Mouse (Mus musculus) brain, adult 2 months (tissue): ENCODE results near the gene A730071L15Rik.

Experiments
- DNase-seq: peaks from one replicate; pipeline ENCODE4 v3.0.0; 2011; ENCODE audit warnings: low read depth, low spot score

The A730071L15Rik gene

GRCm38 (mm10) chr11:6199410-6200086 is at the start of gene A730071L15Rik:
A730071L15Rik (plus strand) TSS chr11:6200029.
- no peak for DNase-seq

GRCm38 (mm10) chr11:6152864-6153263 is 47.0 kb upstream of the A730071L15Rik start:
- no peak for DNase-seq

GRCm38 (mm10) chr11:6154211-6154701 is 45.6 kb upstream of the A730071L15Rik start:
- peak; percentile 93 for DNase-seq

- no peak for DNase-seq
Measured at GRCm38 (mm10) chr11:6156651-6157050, 43.2 kb upstream of the A730071L15Rik start.

GRCm38 (mm10) chr11:6157119-6157518 is 42.7 kb upstream of the A730071L15Rik start:
- DNase-seq: peak; percentile 93

GRCm38 (mm10) chr11:6158515-6158914 is 41.3 kb upstream of the A730071L15Rik start:
- DNase-seq: no peak

GRCm38 (mm10) chr11:6159704-6160275 is 40.0 kb upstream of the A730071L15Rik start:
- DNase-seq: no peak

GRCm38 (mm10) chr11:6160663-6161271 is 39.1 kb upstream of the A730071L15Rik start:
- peak; percentile 57 for DNase-seq

GRCm38 (mm10) chr11:6161549-6161948 is 38.3 kb upstream of the A730071L15Rik start:
- DNase-seq: peak; percentile 85

GRCm38 (mm10) chr11:6163062-6163461 is 36.8 kb upstream of the A730071L15Rik start:
- no peak for DNase-seq

- DNase-seq: peak; percentile 51
Measured at GRCm38 (mm10) chr11:6163706-6164105, 36.1 kb upstream of the A730071L15Rik start.

GRCm38 (mm10) chr11:6164781-6165180 is 35.0 kb upstream of the A730071L15Rik start:
- no peak for DNase-seq

GRCm38 (mm10) chr11:6165391-6166081 is 34.3 kb upstream of the A730071L15Rik start:
- no peak for DNase-seq

- no peak for DNase-seq
Measured at GRCm38 (mm10) chr11:6166351-6166750, 33.5 kb upstream of the A730071L15Rik start.

GRCm38 (mm10) chr11:6169041-6169663 is 30.7 kb upstream of the A730071L15Rik start:
- DNase-seq: peak; percentile 71

- DNase-seq: peak; percentile 84
Measured at GRCm38 (mm10) chr11:6174719-6175118, 25.1 kb upstream of the A730071L15Rik start.

GRCm38 (mm10) chr11:6175506-6175905 is 24.3 kb upstream of the A730071L15Rik start:
- no peak for DNase-seq

GRCm38 (mm10) chr11:6177781-6178420 is 21.9 kb upstream of the A730071L15Rik start:
- DNase-seq: no peak

- peak; percentile 86 for DNase-seq
Measured at GRCm38 (mm10) chr11:6178673-6179166, 21.1 kb upstream of the A730071L15Rik start.

- peak; percentile 82 for DNase-seq
Measured at GRCm38 (mm10) chr11:6179194-6179593, 20.6 kb upstream of the A730071L15Rik start.
